Mouse (Mus musculus) neural tube, embryonic 11.5 days (tissue): Measurements from ENCODE around the gene Tenm4. TPM values are rescaled to one million over a fixed set of nuclear protein-coding genes. Genes with fewer than 3 reads are reported as not detected.

Experiments used
- ATAC-seq: fragments of 200-750 bp; cut with Nextera tagmentation; 2 replicates; pipeline ENCODE4 v1.8.0; 2017; ENCODE audit warnings: moderate number of reproducible peaks, mild to moderate bottlenecking, moderate TSS enrichment, moderate library complexity; ENCODE audit not compliant: insufficient read depth, low FRiP score, low TSS enrichment
- DNase-seq: peaks from one replicate; pipeline ENCODE4 v3.0.0-alpha.2; 2015; ENCODE audit warnings: low spot score
- H3K27ac ChIP-seq: fragments of 300-500 bp; sonication (generic); 2 replicates; pipeline ENCODE4 v1.5.1; 2014; ENCODE audit warnings: low read depth, mild to moderate bottlenecking, low read length
- H3K27me3 ChIP-seq: fragments of 300-500 bp; sonication (generic); 2 replicates; pipeline ENCODE4 v1.6.1; 2014; ENCODE audit warnings: mild to moderate bottlenecking, low read length, mixed read lengths; ENCODE audit not compliant: control insufficient read depth, insufficient read depth
- H3K36me3 ChIP-seq: fragments of 300-500 bp; sonication (generic); 2 replicates; pipeline ENCODE4 v1.6.1; 2014; ENCODE audit warnings: mild to moderate bottlenecking, low read length, moderate library complexity, mixed read lengths; ENCODE audit not compliant: control insufficient read depth, insufficient read depth
- H3K4me1 ChIP-seq: fragments of 300-500 bp; sonication (generic); 2 replicates; pipeline ENCODE4 v1.6.1; 2014; ENCODE audit warnings: low read length, mixed read lengths; ENCODE audit not compliant: control insufficient read depth, insufficient read depth
- H3K4me2 ChIP-seq: fragments of 300-500 bp; sonication (generic); 2 replicates; pipeline ENCODE4 v1.6.1; 2014; ENCODE audit warnings: low read depth, mild to moderate bottlenecking, moderate library complexity
- H3K4me3 ChIP-seq: fragments of 300-500 bp; sonication (generic); 2 replicates; pipeline ENCODE4 v1.5.1; 2014; ENCODE audit warnings: low read depth, low read length
- H3K9ac ChIP-seq: fragments of 300-500 bp; sonication (generic); 2 replicates; pipeline ENCODE4 v1.6.1; 2014; ENCODE audit warnings: mild to moderate bottlenecking, low read length
- H3K9me3 ChIP-seq: fragments of 300-500 bp; sonication (generic); 2 replicates; pipeline ENCODE4 v1.6.1; 2016; ENCODE audit warnings: low read length; ENCODE audit not compliant: control insufficient read depth
- WGBS: fragments of 180-500 bp; shearing (Covaris S2); extraction: QIAGEN DNeasy Blood & Tissue Kit; methylation state at CpG from one replicate; pipeline ENCODE4 v1.1.7; 2014; 5-methylcytosine and 5-hydroxymethylcytosine counted together
- polyA plus RNA-seq: library from polyadenylated mRNA; unstranded; fragments of >200 nt; fragmentation: Nextera tagmentation; extraction: Ambion mirVana; gene quantifications from 2 replicates; pipeline ENCODE4 v1.2.1, GENCODE M21; 2014

The Tenm4 gene
- polyA plus RNA-seq, 1 experiment from 2014 or later, result 32.7 TPM

DNA sequence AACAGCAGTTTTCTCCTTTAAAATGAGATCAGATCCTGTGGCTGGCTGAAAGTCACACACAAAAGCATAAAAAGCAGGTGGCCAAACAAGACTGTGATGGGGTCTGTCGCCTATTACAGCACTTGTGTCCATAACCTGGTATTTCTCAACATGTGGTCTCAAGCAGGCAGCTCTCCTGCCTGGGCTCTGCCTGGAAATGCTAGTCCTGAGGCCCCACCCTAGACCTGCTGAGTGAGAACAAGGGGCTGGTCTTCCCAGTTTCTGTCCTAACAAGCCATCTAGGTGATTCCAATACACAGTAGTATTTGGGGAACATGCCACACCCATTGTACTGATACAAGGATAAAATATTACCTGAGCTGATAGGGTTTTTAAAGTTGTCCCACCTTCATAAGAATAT, 73.8 kb downstream of the Tenm4 start:
- no peaks in the 10 kb centered on the region for H3K4me1 ChIP-seq
- H3K27ac ChIP-seq, result no peak overlapping the region
- H3K9ac ChIP-seq, result no peak overlapping the region
- WGBS, result 84% methylated on average over 1 of the region's 1 CpGs
- ATAC-seq (no peak), DNase-seq (no peak)
- H3K4me3 ChIP-seq, result no peak overlapping the region
- H3K4me2 ChIP-seq, result no peak overlapping the region
- no peaks in the 10 kb centered on the region for H3K27me3 ChIP-seq
- no peaks in the 10 kb centered on the region for H3K36me3 ChIP-seq
- H3K9me3 ChIP-seq, result no peaks in the 10 kb centered on the region

DNA sequence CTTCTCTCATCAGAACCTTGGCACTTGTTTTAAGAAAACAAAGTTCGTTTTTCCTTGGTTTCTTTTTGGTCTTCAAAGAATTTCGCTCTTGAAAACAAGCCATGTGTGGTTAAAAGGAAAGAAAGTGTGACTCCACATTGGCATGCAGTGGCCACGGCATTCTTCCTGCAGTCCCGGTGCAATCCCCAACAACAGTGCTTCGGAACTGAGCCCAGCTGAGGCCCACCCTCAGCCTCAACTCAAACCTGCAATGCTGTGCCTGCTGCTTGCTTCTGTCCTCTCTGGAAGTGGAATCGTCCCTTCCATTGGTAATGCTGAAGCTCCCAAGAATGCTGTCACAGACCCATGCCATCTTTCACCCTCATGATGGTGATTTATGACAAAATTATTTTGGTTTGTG, 88.6 kb downstream of the Tenm4 start:
- no peak for DNase-seq
- 82% methylated on average over 6 of the region's 6 CpGs for WGBS
- no peak overlapping the region for H3K4me3 ChIP-seq
- H3K9ac ChIP-seq, result no peak overlapping the region
- H3K9me3 ChIP-seq, result no peaks in the 10 kb centered on the region
- no peak overlapping the region for H3K27ac ChIP-seq
- no peaks in the 10 kb centered on the region for H3K4me1 ChIP-seq
- H3K36me3 ChIP-seq, result no peaks in the 10 kb centered on the region
- no peaks in the 10 kb centered on the region for H3K27me3 ChIP-seq
- H3K4me2 ChIP-seq, result no peak overlapping the region
- ATAC-seq, result no peak

DNA sequence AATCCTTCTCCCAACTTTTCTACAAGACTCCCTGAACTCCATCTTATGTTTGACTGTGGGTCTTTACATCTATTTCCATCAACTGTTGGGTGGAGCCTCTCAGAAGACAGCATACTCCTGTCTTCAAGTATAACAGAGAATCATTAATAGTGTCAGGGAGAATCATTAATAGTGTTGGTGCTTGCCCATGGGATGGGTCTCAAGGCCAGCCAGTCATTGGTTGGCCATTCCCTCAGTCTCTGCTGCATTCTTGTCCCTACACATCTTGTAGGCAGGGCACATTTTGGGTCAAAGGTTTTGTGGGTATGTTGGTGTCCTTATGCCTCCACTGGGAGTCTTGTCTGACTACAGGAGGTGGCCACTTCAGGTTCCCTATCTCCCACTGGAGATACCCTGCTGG, 91.1 kb downstream of the Tenm4 start:
- H3K4me2 ChIP-seq, result no peak overlapping the region
- H3K27me3 ChIP-seq, result no peaks in the 10 kb centered on the region
- no peaks in the 10 kb centered on the region for H3K36me3 ChIP-seq
- no peak overlapping the region for H3K4me3 ChIP-seq
- no peaks in the 10 kb centered on the region for H3K4me1 ChIP-seq
- DNase-seq, result no peak
- no peak overlapping the region for H3K9ac ChIP-seq
- no peak for ATAC-seq
- no peak overlapping the region for H3K27ac ChIP-seq
- H3K9me3 ChIP-seq, result no peaks in the 10 kb centered on the region

DNA sequence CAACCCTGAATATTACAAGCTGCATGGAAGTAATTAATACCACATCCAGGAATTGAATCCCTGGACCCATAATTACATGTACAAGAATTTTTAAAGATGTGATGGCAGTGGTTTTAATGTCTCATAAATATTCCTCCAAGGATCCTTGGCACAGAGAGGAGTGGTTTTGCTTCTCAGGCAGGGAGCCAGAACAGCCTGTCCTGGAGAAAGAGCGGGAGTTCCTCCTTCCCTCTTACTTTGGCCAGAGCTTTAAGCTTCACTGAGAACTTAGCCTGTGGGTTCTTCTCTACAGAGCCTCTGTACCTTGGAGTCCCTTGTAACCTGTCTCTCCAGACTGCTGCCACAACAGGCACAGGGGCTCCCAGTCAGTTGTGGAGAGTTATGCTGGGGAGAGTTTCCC, 94.9 kb downstream of the Tenm4 start:
- ATAC-seq (no peak), DNase-seq (no peak)
- no peaks in the 10 kb centered on the region for H3K36me3 ChIP-seq
- no peaks in the 10 kb centered on the region for H3K27me3 ChIP-seq
- H3K4me3 ChIP-seq, result no peak overlapping the region
- no peak overlapping the region for H3K9ac ChIP-seq
- no peaks in the 10 kb centered on the region for H3K9me3 ChIP-seq
- WGBS, result 95% methylated on average over 1 of the region's 1 CpGs
- H3K4me1 ChIP-seq, result no peaks in the 10 kb centered on the region
- no peak overlapping the region for H3K4me2 ChIP-seq
- H3K27ac ChIP-seq, result no peak overlapping the region

DNA sequence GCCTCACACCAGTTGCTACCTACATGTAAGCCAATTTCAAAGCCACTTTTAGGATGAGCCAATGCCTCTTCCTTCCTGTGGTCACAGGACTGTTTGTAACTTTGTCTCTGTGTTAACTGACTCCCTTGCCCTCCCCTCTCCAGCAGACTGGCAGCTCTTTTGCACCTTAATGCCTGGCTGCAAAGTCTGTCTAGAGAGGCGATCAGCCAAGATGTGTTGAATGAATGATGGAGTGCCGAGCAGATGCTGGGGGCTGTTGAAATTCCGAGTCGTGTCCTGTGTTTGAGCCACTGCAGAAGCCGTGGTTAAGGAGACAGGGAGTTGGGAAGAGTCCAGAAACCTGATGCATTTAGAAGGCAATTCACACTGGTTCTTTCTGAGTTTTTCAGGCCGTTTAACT, 96.2 kb downstream of the Tenm4 start:
- H3K4me1 ChIP-seq, result no peaks in the 10 kb centered on the region
- no peaks in the 10 kb centered on the region for H3K36me3 ChIP-seq
- H3K4me2 ChIP-seq, result no peak overlapping the region
- DNase-seq, result no peak
- no peak for ATAC-seq
- no peak overlapping the region for H3K9ac ChIP-seq
- no peaks in the 10 kb centered on the region for H3K9me3 ChIP-seq
- no peaks in the 10 kb centered on the region for H3K27me3 ChIP-seq
- no peak overlapping the region for H3K27ac ChIP-seq
- 63% methylated on average over 6 of the region's 6 CpGs for WGBS
- H3K4me3 ChIP-seq, result no peak overlapping the region

DNA sequence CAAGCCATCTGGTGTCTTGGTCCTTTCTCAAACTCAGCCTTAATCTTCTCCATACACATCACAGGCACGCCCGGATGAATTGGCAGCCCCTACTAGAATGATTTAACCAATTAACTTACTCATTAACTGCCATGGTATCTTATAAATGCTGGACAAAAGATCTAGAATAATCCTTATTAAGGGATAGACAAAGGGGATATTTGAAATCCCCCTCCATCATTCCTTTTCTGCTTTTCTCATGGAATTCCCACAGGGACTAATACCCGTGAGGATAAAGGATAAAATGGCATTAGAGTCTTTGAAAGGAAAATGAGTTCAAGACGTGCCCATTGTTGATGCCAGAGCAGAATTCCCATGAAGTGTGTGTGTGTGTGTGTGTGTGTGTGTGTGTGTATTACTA, 99.6 kb downstream of the Tenm4 start:
- H3K9ac ChIP-seq, result no peak overlapping the region
- ATAC-seq (no peak), DNase-seq (no peak)
- H3K27me3 ChIP-seq, result no peaks in the 10 kb centered on the region
- no peaks in the 10 kb centered on the region for H3K9me3 ChIP-seq
- H3K4me1 ChIP-seq, result no peaks in the 10 kb centered on the region
- no peak overlapping the region for H3K4me3 ChIP-seq
- WGBS, result 78% methylated on average over 4 of the region's 4 CpGs
- no peaks in the 10 kb centered on the region for H3K36me3 ChIP-seq
- no peak overlapping the region for H3K4me2 ChIP-seq
- H3K27ac ChIP-seq, result no peak overlapping the region

DNA sequence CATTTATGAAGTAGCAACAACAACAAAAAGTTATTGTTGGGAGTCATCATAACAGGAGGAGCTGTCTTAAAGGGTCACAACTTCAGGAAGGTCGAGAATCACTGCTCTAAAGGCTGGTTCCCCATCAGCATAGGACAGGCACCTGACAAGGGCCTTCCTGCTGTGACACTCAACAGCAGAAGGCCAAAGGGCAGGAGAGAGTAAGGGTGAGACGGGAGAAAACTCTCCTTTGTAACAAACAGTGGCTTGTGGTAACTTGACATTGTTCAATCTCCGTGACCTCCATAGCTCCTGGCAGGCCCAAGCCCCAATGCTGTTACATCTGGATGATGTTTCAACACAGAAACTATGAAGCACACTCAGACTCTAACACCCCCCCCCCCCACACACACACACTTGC, 101.0 kb downstream of the Tenm4 start:
- Histone ChIP-seq H3K9me3 (no peaks in the 10 kb centered on the region), H3K4me3 (no peak overlapping the region), H3K27me3 (no peaks in the 10 kb centered on the region), H3K4me1 (no peaks in the 10 kb centered on the region), H3K27ac (no peak overlapping the region), H3K9ac (no peak overlapping the region), H3K4me2 (no peak overlapping the region), H3K36me3 (no peaks in the 10 kb centered on the region)
- no peak for ATAC-seq
- DNase-seq, result no peak
- WGBS, result 55% methylated on average over 3 of the region's 3 CpGs

DNA sequence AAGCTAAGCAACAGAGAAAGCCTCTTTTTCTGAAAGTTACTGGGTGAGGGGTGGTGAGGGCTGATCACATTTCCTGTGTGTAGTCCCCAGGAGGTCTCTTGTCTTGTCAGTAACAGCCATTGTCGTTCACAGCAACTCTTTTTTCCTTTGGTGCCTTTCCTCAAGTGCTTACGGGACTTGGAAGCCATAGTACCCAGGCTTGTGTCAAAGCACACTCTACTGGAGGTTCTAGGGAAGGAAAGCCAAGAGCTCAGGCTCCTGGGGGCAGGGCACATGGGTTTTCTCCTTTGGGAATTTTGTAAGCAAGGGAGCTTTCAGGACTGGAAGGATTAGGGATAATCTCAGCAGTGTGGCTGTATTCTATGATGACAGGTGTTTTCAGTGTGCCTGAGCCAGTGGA, 103.4 kb downstream of the Tenm4 start:
- 90% methylated on average over 2 of the region's 2 CpGs for WGBS
- Histone ChIP-seq H3K9ac (no peak overlapping the region), H3K27ac (no peak overlapping the region), H3K4me2 (no peak overlapping the region), H3K9me3 (no peaks in the 10 kb centered on the region), H3K36me3 (no peaks in the 10 kb centered on the region), H3K4me1 (no peaks in the 10 kb centered on the region), H3K4me3 (no peak overlapping the region), H3K27me3 (no peaks in the 10 kb centered on the region)
- DNase-seq (no peak), ATAC-seq (no peak)

DNA sequence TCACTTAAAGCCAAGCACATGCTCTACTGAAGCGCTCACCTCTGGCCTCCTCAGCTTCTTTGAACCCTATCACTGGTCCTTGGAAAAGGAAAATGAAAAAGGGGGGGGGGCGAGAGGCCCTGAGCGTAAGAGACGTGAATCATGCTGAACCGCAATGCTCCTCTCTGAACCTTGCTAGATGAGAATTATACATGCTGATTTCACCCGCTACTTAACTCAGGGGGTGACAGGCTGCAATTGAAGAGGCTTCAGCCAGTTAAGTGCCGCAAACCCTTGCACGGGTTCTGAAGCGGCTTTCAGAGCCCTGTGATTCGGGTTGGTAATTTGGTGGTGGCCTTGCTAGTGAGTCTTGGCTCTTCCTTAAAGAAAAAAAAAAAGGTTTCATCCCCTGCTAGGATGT, 106.5 kb downstream of the Tenm4 start:
- ATAC-seq (no peak), DNase-seq (no peak)
- no peaks in the 10 kb centered on the region for H3K9me3 ChIP-seq
- no peaks in the 10 kb centered on the region for H3K27me3 ChIP-seq
- H3K4me2 ChIP-seq, result no peak overlapping the region
- no peaks in the 10 kb centered on the region for H3K4me1 ChIP-seq
- no peak overlapping the region for H3K9ac ChIP-seq
- no peaks in the 10 kb centered on the region for H3K36me3 ChIP-seq
- H3K4me3 ChIP-seq, result no peak overlapping the region
- no peak overlapping the region for H3K27ac ChIP-seq
- WGBS, result 74% methylated on average over 10 of the region's 10 CpGs
